Mouse (Mus musculus) hindbrain, embryonic 16.5 days (tissue): Measurements from ENCODE around the gene Chrna7. TPM values are rescaled to one million over a fixed set of nuclear protein-coding genes. Genes with fewer than 3 reads are reported as not detected.

ENCODE experiments used
- ATAC-seq: fragments of 200-750 bp; cut with Nextera tagmentation; 2 replicates; pipeline ENCODE4 v1.8.0; 2017; ENCODE audit warnings: moderate TSS enrichment, moderate library complexity
- H3K27ac ChIP-seq: fragments of 300-500 bp; sonication (generic); 2 replicates; pipeline ENCODE4 v1.5.1; 2014; ENCODE audit warnings: low read depth, mild to moderate bottlenecking, control low read depth, low read length, moderate library complexity
- H3K27me3 ChIP-seq: fragments of 300-500 bp; sonication (generic); replicated peaks from 2 replicates; pipeline ENCODE4 v1.6.1; 2014; ENCODE audit warnings: low read length; ENCODE audit not compliant: control insufficient read depth, insufficient read depth
- H3K36me3 ChIP-seq: fragments of 300-500 bp; sonication (generic); 2 replicates; pipeline ENCODE4 v1.6.1; 2014; ENCODE audit warnings: mild to moderate bottlenecking, low read length, moderate library complexity, mixed read lengths; ENCODE audit not compliant: control insufficient read depth, insufficient read depth
- H3K4me1 ChIP-seq: fragments of 300-500 bp; sonication (generic); 2 replicates; pipeline ENCODE4 v1.6.1; 2014; ENCODE audit warnings: low read depth, low read length; ENCODE audit not compliant: control insufficient read depth, insufficient read depth
- H3K4me2 ChIP-seq: fragments of 300-500 bp; sonication (generic); 2 replicates; pipeline ENCODE4 v1.6.1; 2014; ENCODE audit warnings: mild to moderate bottlenecking, low read length, control low read depth, moderate library complexity
- H3K4me3 ChIP-seq: fragments of 300-500 bp; sonication (generic); 2 replicates; pipeline ENCODE4 v1.5.1; 2014; ENCODE audit warnings: mild to moderate bottlenecking, low read length, control low read depth, moderate library complexity
- H3K9ac ChIP-seq: fragments of 300-500 bp; sonication (generic); 2 replicates; pipeline ENCODE4 v1.6.1; 2014; ENCODE audit warnings: low read depth, mild to moderate bottlenecking, control low read depth, low read length, moderate library complexity
- H3K9me3 ChIP-seq: fragments of 300-500 bp; sonication (generic); 2 replicates; pipeline ENCODE4 v1.6.1; 2014; ENCODE audit warnings: mild to moderate bottlenecking, low read length, moderate library complexity; ENCODE audit not compliant: control insufficient read depth
- WGBS: fragments of 180-500 bp; shearing (Covaris S2); extraction: QIAGEN DNeasy Blood & Tissue Kit; methylation state at CpG from one replicate; pipeline ENCODE4 v1.1.7; 2014; 5-methylcytosine and 5-hydroxymethylcytosine counted together
- polyA plus RNA-seq: library from polyadenylated mRNA; unstranded; fragments of >200 nt; fragmentation: Nextera tagmentation; extraction: Ambion mirVana; gene quantifications from 2 replicates; pipeline ENCODE4 v1.2.1, GENCODE M21; 2015

The Chrna7 gene
- 9.9 and 12.7 TPM in 2 replicates for polyA plus RNA-seq

DNA sequence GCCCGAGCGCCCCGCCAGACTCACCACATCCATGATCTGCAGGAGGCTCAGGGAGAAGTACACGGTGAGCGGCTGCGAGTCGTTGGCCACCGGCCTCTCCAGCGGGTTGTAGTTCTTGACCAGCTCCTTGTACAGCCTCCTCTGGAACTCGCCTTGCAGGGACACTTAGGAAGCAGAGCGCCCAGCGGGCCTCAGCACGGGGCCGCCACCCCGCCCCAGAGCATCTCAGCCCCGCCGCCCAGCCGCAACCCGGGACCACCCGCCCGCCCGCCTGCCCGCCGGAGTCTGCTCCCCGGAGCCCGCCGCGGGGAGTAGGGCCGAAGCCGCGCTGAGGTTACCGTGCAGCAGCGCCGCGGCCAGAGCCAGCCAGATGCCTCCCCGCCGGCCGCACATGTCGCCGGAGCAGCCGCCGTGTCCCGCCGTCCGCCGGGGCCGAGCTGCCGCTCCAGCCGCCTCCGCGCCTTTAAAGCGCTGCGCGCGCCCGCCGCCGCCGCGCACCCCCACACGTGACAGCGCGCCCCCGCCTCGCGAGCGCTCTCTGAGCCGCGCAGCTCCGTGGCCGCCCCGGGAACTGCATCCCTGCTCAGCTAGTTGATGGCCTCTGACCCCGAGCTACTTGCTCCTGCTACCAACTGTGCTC lies at the start of gene Chrna7:
Chrna7 (minus strand) TSS at position 486 of the 640 bp plus-strand sequence.
- Histone ChIP-seq H3K27ac (peak within 1 kb of the TSS; percentile 64), H3K9ac (peak within 1 kb of the TSS; percentile 80), H3K4me1 (peaks cover 7% of the 10 kb centered on the region), H3K36me3 (no peaks in the 10 kb centered on the region), H3K4me3 (peak within 1 kb of the TSS; percentile 91), H3K9me3 (no peaks in the 10 kb centered on the region), H3K27me3 (no peaks in the 10 kb centered on the region), H3K4me2 (peak within 1 kb of the TSS; percentile 99)
- ATAC-seq = peak; percentile 96
- under 1% methylated on average over 62 of the region's 73 CpGs for WGBS

- 82% methylated on average over 2 of the region's 2 CpGs for WGBS
- ATAC-seq = no peak
- no peaks in the 10 kb centered on the region for H3K9me3 ChIP-seq
- no peak overlapping the region for H3K4me3 ChIP-seq
- H3K9ac ChIP-seq = no peak overlapping the region
- no peaks in the 10 kb centered on the region for H3K36me3 ChIP-seq
- no peaks in the 10 kb centered on the region for H3K4me1 ChIP-seq
- no peaks in the 10 kb centered on the region for H3K27me3 ChIP-seq
- no peak overlapping the region for H3K27ac ChIP-seq
- H3K4me2 ChIP-seq = no peak overlapping the region
Measured at GRCm38 (mm10) chr7:63249404-63249803, 37.0 kb upstream of the Chrna7 start.

GRCm38 (mm10) chr7:63237852-63238516 lies 25.6 kb upstream of the Chrna7 start:
- no peak overlapping the region for H3K4me3 ChIP-seq
- H3K36me3 ChIP-seq = no peaks in the 10 kb centered on the region
- H3K27ac ChIP-seq = no peak overlapping the region
- no peaks in the 10 kb centered on the region for H3K27me3 ChIP-seq
- H3K9me3 ChIP-seq = no peaks in the 10 kb centered on the region
- no peak overlapping the region for H3K4me2 ChIP-seq
- no peak for ATAC-seq
- 72% methylated on average over 3 of the region's 3 CpGs for WGBS
- no peaks in the 10 kb centered on the region for H3K4me1 ChIP-seq
- H3K9ac ChIP-seq = no peak overlapping the region

DNA sequence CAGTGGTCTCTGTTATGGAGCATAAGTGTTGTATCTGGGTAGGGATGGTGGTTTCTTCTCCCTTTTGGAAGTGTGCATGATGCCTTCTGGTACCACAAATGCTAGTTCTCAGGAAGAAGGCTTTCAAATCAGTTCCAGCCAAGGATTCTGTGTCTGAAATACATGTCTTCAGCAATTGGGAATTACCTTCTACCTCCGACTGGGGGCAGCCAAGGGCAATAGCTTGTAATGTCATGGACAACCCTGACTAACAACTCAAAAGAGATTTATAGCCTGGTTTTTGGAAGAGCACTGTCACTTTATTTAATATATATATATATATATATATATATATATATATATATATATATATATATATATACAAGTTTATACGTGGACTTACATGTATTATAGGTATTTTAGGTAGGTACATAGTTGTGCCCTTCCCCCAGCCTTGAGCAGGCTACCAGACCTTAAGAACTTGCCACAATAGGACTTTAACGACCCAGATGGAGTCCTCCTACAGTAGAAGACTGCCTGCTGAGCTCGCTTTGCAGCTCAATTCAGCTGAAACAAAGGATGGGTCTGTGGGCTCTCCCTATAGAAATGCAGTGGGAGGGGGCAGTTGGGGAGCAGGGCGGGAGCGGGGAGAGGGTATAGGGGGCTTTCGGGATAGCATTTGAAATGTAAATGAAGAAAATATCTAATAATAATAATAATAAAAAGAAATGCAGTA lies 12.9 kb upstream of the Chrna7 start:
- ATAC-seq = no peak
- Histone ChIP-seq H3K4me1 (no peaks in the 10 kb centered on the region), H3K4me2 (no peak overlapping the region), H3K27ac (no peak overlapping the region), H3K27me3 (no peaks in the 10 kb centered on the region), H3K9me3 (no peaks in the 10 kb centered on the region), H3K36me3 (no peaks in the 10 kb centered on the region), H3K9ac (no peak overlapping the region), H3K4me3 (no peak overlapping the region)
- WGBS = 26% methylated on average over 7 of the region's 7 CpGs

DNA sequence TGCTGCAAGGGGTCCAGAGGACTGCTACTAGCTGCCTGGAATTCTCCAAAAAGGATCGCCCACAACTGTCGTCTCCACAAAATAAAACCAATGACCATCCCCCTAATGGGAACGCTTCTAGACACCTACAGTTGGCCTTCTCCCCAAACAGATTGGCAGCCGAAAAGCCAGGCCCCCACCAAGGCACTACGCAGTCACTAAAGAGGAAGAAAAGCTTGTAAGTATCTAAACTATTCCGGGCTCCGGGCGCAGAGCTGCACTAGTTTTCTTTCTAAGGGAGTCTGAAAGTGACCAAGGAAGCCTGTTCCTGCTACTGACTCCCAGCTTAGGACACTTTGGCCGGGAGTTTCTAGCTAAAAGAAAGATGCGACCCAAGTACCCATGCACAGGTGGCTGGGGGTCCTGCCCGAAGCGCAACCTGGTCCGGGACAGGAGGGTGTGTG lies 707 bp downstream of the Chrna7 start:
- Histone ChIP-seq H3K4me2 (peak overlapping the region; percentile 99), H3K27me3 (no peaks in the 10 kb centered on the region), H3K9me3 (no peaks in the 10 kb centered on the region), H3K36me3 (no peaks in the 10 kb centered on the region), H3K4me1 (peaks cover 7% of the 10 kb centered on the region), H3K4me3 (peak overlapping the region; percentile 91), H3K27ac (no peak overlapping the region), H3K9ac (peak overlapping the region; percentile 80)
- ATAC-seq = peak; percentile 15; the same call in 1 of the 2 replicates
- under 1% methylated on average over 13 of the region's 13 CpGs for WGBS

- Histone ChIP-seq H3K4me3 (no peak overlapping the region), H3K27ac (no peak overlapping the region), H3K4me1 (peaks cover 7% of the 10 kb centered on the region), H3K9ac (no peak overlapping the region), H3K36me3 (no peaks in the 10 kb centered on the region), H3K4me2 (no peak overlapping the region), H3K27me3 (no peaks in the 10 kb centered on the region), H3K9me3 (no peaks in the 10 kb centered on the region)
- WGBS = 26% methylated on average over 4 of the region's 4 CpGs
- no peak for ATAC-seq
Measured at GRCm38 (mm10) chr7:63209501-63209900, 2.9 kb downstream of the Chrna7 start.

DNA sequence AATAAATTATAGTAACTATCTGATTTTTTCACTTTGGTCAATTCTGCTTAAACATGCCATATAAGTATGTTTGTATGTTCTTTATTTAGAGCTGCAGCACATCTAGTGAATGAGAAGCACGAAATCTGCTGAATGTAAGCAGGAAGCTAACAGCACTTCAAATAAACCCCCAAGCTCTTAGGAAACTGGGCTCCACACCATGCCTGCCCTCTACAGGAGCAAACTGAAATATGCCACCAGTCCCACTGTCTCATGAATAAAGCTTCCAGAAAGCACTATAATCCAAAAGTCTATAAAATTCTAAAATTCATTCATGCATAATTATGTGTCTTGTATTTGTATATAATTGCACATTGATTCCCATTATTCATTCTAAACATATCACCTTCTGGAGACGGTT lies 5.2 kb downstream of the Chrna7 start:
- H3K9me3 ChIP-seq = no peaks in the 10 kb centered on the region
- H3K9ac ChIP-seq = no peak overlapping the region
- peaks cover 7% of the 10 kb centered on the region for H3K4me1 ChIP-seq
- WGBS = 58% methylated on average over 2 of the region's 2 CpGs
- H3K4me2 ChIP-seq = no peak overlapping the region
- ATAC-seq = no peak
- no peak overlapping the region for H3K27ac ChIP-seq
- no peaks in the 10 kb centered on the region for H3K36me3 ChIP-seq
- no peaks in the 10 kb centered on the region for H3K27me3 ChIP-seq
- H3K4me3 ChIP-seq = no peak overlapping the region

- Histone ChIP-seq H3K9me3 (no peaks in the 10 kb centered on the region), H3K36me3 (no peaks in the 10 kb centered on the region), H3K4me1 (no peaks in the 10 kb centered on the region), H3K4me2 (no peak overlapping the region), H3K27me3 (no peaks in the 10 kb centered on the region), H3K27ac (no peak overlapping the region), H3K4me3 (no peak overlapping the region), H3K9ac (no peak overlapping the region)
- WGBS = 75% methylated on average over 2 of the region's 2 CpGs
- ATAC-seq = no peak
Measured at GRCm38 (mm10) chr7:63195560-63195959, 16.8 kb downstream of the Chrna7 start.
